Mouse (Mus musculus): Measurements from ENCODE around the gene Krtap24-1. TPM values are rescaled to one million over a fixed set of nuclear protein-coding genes. Genes with fewer than 3 reads are reported as not detected.

Gene Krtap24-1
- total and polyA plus RNA-seq, 2 experiments from 2014 or later: not detected

DNA sequence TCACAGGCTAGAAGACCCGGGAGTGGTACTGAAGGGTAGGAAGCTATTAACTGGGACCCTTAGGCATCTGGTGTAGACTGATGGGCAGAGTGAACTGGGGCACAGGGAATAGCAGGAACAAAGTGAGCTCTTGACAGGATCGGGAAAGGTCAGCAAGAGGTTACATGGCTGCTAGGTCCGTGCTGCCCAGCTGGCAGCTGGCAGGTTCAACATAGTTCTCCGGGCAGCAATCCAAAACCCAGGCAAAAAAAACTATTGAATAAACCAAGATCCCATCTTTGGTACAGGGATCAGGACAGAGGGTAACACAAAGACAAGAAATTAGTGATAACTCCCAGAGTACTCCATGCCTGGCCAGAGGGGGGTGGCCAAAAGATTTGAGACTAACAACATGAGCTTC is 23.1 kb upstream of the Krtap24-1 start:
- no peak overlapping the region for H3K9ac ChIP-seq
- no peaks in the 10 kb centered on the region for H3K36me3 ChIP-seq (ENCODE audit: insufficient read depth)
- TF ChIP-seq CTCF (IDR thresholded peaks at IDR 0.05; ENCODE audit: low read depth): no peak
- no peaks in the 10 kb centered on the region for H3K27me3 ChIP-seq (ENCODE audit: insufficient read depth, low read length)
- WGBS: 39% methylated on average over 4 of the region's 4 CpGs
- no peak overlapping the region for H3K4me3 ChIP-seq (ENCODE audit: low read depth, low read length)
- DNase-seq: no peak
- H3K27ac ChIP-seq (ENCODE audit: low read depth, low read length): no peak overlapping the region
- H3K4me1 ChIP-seq (ENCODE audit: insufficient read depth): no peaks in the 10 kb centered on the region
- ATAC-seq: no peak
- H3K4me2 ChIP-seq (ENCODE audit: low read depth): no peak overlapping the region
- no peaks in the 10 kb centered on the region for H3K9me3 ChIP-seq (ENCODE audit: low read length)

DNA sequence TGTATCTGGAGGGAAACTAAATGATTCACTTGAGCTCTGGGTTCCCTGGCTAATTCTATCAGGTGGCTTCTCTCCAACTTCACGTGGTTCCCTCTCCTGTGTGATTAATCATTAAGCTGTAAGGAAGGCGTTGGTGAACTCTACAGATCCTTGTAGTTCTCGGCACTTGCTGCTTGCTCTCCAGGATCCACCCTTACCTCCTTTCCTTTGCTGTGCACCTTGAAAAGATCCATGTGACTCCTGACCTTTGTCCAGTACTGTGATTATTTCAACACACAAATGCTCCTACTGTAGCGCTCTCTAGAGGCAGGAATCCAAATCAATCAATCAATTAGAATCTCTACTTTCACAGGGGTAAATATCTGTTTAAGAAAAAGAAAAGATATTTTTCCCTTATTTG is 19.4 kb upstream of the Krtap24-1 start:
- no peak for TF ChIP-seq CTCF (IDR thresholded peaks at IDR 0.05; ENCODE audit: low read depth)
- DNase-seq: no peak
- Histone ChIP-seq H3K4me3 (ENCODE audit: low read depth, low read length) (no peak overlapping the region), H3K9ac (no peak overlapping the region), H3K27me3 (ENCODE audit: insufficient read depth, low read length) (no peaks in the 10 kb centered on the region), H3K27ac (ENCODE audit: low read depth, low read length) (no peak overlapping the region), H3K4me1 (ENCODE audit: insufficient read depth) (no peaks in the 10 kb centered on the region), H3K4me2 (ENCODE audit: low read depth) (no peak overlapping the region), H3K9me3 (ENCODE audit: low read length) (no peaks in the 10 kb centered on the region), H3K36me3 (ENCODE audit: insufficient read depth) (no peaks in the 10 kb centered on the region)
- ATAC-seq: no peak
- WGBS: 82% methylated on average over 4 of the region's 4 CpGs

DNA sequence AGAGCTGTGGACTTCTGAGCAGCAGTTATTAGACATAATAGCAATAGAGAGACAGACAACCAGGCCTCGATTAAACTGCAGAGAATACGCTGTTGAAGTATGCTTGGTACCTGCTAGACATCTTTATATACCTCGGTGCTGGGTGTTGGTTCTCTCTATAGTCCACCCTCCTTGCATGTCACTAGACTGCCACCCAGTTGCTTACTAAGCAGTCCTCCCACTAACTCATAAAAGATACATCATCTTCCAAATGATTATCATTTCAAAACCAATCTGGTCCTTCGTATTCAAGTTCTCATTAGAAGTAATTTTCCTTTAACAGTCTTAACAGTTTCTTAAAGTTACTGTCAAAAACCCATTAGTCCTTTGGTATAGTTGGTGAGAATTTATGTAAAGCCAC is 15.5 kb upstream of the Krtap24-1 start, which contains the start of gene 2310079G19Rik:
Gene 2310079G19Rik (minus strand): TSS at position 101 of the 400 bp plus-strand sequence.
- no peak within 1 kb of the TSS for H3K4me3 ChIP-seq (ENCODE audit: low read depth, low read length)
- no peaks in the 10 kb centered on the region for H3K27me3 ChIP-seq (ENCODE audit: insufficient read depth, low read length)
- ATAC-seq (no peak), DNase-seq (no peak)
- no peaks in the 10 kb centered on the region for H3K36me3 ChIP-seq (ENCODE audit: insufficient read depth)
- no peaks in the 10 kb centered on the region for H3K9me3 ChIP-seq (ENCODE audit: low read length)
- no peak for TF ChIP-seq CTCF (IDR thresholded peaks at IDR 0.05; ENCODE audit: low read depth)
- H3K4me1 ChIP-seq (ENCODE audit: insufficient read depth): no peaks in the 10 kb centered on the region
- WGBS: 92% methylated on average over 4 of the region's 4 CpGs
- no peak within 1 kb of the TSS for H3K4me2 ChIP-seq (ENCODE audit: low read depth)
- no peak within 1 kb of the TSS for H3K27ac ChIP-seq (ENCODE audit: low read depth, low read length)
- H3K9ac ChIP-seq: no peak within 1 kb of the TSS

DNA sequence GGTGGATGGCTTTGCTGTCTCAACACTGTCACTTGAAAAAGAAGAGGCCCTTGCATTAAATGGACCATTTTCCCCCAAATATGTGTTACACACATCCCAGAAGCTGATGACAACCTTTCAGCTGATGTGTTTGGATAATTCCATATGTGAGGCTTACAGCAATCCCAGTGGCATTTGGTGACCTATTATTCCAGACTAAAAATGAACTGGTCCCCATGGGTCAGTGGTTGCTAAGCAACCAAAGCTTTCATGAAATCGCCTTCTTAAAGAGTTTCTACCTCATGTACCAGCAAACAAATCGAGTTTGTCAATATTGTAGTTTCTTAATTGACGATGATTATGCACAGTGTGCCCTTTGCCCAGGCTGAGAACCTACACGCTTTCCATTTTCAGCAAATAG is 633 bp upstream of the Krtap24-1 start:
- WGBS: 54% methylated on average over 4 of the region's 4 CpGs
- no peaks in the 10 kb centered on the region for H3K36me3 ChIP-seq (ENCODE audit: insufficient read depth)
- TF ChIP-seq CTCF (IDR thresholded peaks at IDR 0.05; ENCODE audit: low read depth): no peak
- no peak overlapping the region for H3K4me2 ChIP-seq (ENCODE audit: low read depth)
- no peaks in the 10 kb centered on the region for H3K4me1 ChIP-seq (ENCODE audit: insufficient read depth)
- DNase-seq (no peak), ATAC-seq (no peak)
- no peak overlapping the region for H3K9ac ChIP-seq
- no peaks in the 10 kb centered on the region for H3K9me3 ChIP-seq (ENCODE audit: low read length)
- H3K4me3 ChIP-seq (ENCODE audit: low read depth, low read length): no peak overlapping the region
- no peak overlapping the region for H3K27ac ChIP-seq (ENCODE audit: low read depth, low read length)
- no peaks in the 10 kb centered on the region for H3K27me3 ChIP-seq (ENCODE audit: insufficient read depth, low read length)

DNA sequence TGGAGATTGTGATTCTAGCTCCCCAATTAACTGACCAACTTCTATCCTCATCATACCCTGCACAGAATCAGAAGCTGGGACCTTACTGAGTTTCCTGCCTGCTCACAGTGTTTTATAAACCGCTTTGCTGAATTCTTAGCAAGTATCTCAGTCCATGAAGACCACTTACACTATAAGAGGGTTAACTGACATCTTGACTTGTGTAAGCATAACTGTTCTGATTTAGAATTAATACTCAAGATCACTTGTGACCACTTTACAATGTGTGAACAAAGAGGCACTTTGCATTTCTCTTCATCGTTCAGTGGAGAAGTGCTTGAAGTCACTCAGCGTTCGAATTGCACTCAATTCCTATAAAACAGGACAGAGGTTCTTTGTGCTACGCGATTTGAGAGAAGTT is 7.5 kb downstream of the Krtap24-1 start:
- Histone ChIP-seq H3K27ac (ENCODE audit: low read depth, low read length) (no peak overlapping the region), H3K4me3 (ENCODE audit: low read depth, low read length) (no peak overlapping the region), H3K36me3 (ENCODE audit: insufficient read depth) (no peaks in the 10 kb centered on the region), H3K4me2 (ENCODE audit: low read depth) (no peak overlapping the region), H3K4me1 (ENCODE audit: insufficient read depth) (peaks cover 4% of the 10 kb centered on the region; the same call in 1 of the 2 replicates), H3K27me3 (ENCODE audit: insufficient read depth, low read length) (no peaks in the 10 kb centered on the region), H3K9me3 (ENCODE audit: low read length) (no peaks in the 10 kb centered on the region), H3K9ac (no peak overlapping the region)
- whole genome bisulfite sequencing: 76% methylated on average over 6 of the region's 6 CpGs
- no peak for ATAC-seq
- no peak for DNase-seq
- no peak for TF ChIP-seq CTCF (IDR thresholded peaks at IDR 0.05; ENCODE audit: low read depth)

DNA sequence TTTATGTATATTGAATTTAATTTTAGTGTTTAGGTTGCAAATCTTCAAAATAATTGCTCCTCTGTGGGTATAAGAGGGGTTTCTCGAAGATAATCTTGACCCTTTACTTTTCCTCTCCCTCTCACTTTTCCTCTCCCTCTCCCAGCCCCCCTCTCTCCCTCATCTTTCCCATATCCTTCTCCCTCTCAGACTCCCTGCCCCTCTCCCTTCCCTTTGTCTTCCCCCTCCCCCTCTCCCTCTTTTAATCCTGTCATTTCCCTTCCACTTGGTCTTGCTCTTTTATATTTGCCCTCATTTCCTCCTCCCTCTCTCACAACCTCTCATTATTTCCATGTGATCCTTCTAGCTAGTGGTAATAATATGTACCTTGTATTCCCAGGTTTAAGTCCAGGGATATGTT is 9.6 kb downstream of the Krtap24-1 start:
- DNase-seq (no peak), ATAC-seq (no peak)
- Histone ChIP-seq H3K9ac (no peak overlapping the region), H3K27ac (ENCODE audit: low read depth, low read length) (no peak overlapping the region), H3K4me1 (ENCODE audit: insufficient read depth) (peaks cover 4% of the 10 kb centered on the region; the same call in 1 of the 2 replicates), H3K9me3 (ENCODE audit: low read length) (no peaks in the 10 kb centered on the region), H3K4me2 (ENCODE audit: low read depth) (no peak overlapping the region), H3K36me3 (ENCODE audit: insufficient read depth) (no peaks in the 10 kb centered on the region), H3K4me3 (ENCODE audit: low read depth, low read length) (no peak overlapping the region), H3K27me3 (ENCODE audit: insufficient read depth, low read length) (no peaks in the 10 kb centered on the region)
- TF ChIP-seq CTCF (IDR thresholded peaks at IDR 0.05; ENCODE audit: low read depth): no peak
- WGBS: 42% methylated on average over 1 of the region's 1 CpGs

DNA sequence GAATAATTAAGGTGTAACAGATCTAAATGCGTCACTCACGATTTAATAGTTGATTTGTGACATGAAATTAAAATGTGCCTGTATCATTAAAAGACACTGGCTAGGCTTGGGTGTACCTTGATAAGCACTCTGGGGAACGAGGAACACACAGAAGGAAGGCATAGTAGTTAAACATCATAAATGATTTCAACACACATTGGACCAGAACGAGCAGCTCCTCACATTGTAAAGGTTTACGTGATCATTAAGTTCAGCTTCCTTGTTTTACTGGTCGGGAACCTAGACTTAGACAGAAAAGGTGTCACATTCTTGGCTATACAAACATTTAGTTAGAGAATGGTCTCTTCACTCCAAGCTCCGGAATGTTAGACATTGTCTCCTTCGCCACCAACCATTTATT is 11.8 kb downstream of the Krtap24-1 start:
- ATAC-seq (no peak), DNase-seq (no peak)
- 81% methylated on average over 8 of the region's 8 CpGs for WGBS
- Histone ChIP-seq H3K27ac (ENCODE audit: low read depth, low read length) (no peak overlapping the region), H3K4me2 (ENCODE audit: low read depth) (no peak overlapping the region), H3K4me1 (ENCODE audit: insufficient read depth) (peaks cover 4% of the 10 kb centered on the region; the same call in 1 of the 2 replicates), H3K36me3 (ENCODE audit: insufficient read depth) (no peaks in the 10 kb centered on the region), H3K27me3 (ENCODE audit: insufficient read depth, low read length) (no peaks in the 10 kb centered on the region), H3K4me3 (ENCODE audit: low read depth, low read length) (no peak overlapping the region), H3K9me3 (ENCODE audit: low read length) (no peaks in the 10 kb centered on the region), H3K9ac (no peak overlapping the region)
- TF ChIP-seq CTCF (IDR thresholded peaks at IDR 0.05; ENCODE audit: low read depth): no peak
